Comparison of ENCODE assay signal across 13 mouse cellular contexts in the genomic region with DNA sequence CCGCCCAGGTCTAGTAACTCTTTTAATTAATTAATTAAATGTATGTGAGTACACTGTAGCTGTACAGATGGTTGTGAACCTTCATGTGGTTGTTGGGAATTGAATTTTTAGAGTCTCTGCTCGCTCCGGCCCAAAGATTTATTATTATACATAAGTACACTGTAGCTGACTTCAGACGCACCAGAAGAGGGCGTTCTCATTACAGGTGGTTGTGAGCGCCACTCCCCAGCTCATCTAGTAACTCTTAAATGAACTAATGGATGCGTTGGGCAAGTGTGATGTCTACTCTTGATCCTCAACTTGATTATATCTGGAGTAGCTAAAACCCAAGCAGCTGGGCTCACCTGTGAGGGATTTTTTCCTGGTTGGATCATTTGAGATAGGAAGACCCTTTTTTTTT. TPM values are rescaled to one million over a fixed set of nuclear protein-coding genes. Genes with fewer than 3 reads are reported as not detected.
DNase-seq lines count a peak whose midpoint lies in the region; ATAC-seq lines count a peak whose summit lies in the region.
"Had no signal": no experiment of that assay in that cellular context is flagged by ENCODE, and none has a peak within 500 bp of the region (broad histone marks: within the 10 kb centered on the region; RNA-seq: fewer than 3 reads in every experiment).

No protein-coding gene starts in this region.

- H3K27ac ChIP-seq in heart, embryonic 11.5 days (ENCODE audit: low read depth, low read length): no peak overlapping the region
- H3K27ac ChIP-seq in heart, embryonic 12.5 days (ENCODE audit: poor library complexity, severe bottlenecking): no peak overlapping the region
- no peak overlapping the region for H3K27ac ChIP-seq in liver, embryonic 15.5 days (replicated peaks)

- no peak for DNase-seq in liver
- peak; percentile 49 for DNase-seq in CD4-positive helper T cell, adult 2 months (ENCODE audit: low read depth, low spot score)
- DNase-seq in induced T-regulatory cell, adult 2 months (ENCODE audit: low read depth): peak; percentile 64
- DNase-seq in natural killer cell, adult 2 months (ENCODE audit: low spot score in 2 of 2): no peak
- no peak for DNase-seq in left cerebral cortex, postnatal 4 days
- DNase-seq: cerebellum, postnatal 10 days; heart, adult 11 months; retina, postnatal 1 day had no signal

- H3K4me1 ChIP-seq in heart, embryonic 11.5 days (ENCODE audit: control insufficient read depth, insufficient read depth, low read length): peaks cover 9% of the 10 kb centered on the region
- peaks cover 19% of the 10 kb centered on the region for H3K4me1 ChIP-seq in heart, embryonic 12.5 days (replicated peaks)
- peaks cover 33% of the 10 kb centered on the region for H3K4me1 ChIP-seq in liver, embryonic 15.5 days (replicated peaks)

- peak overlapping the region; percentile 82; the same call in 1 of the 2 replicates for H3K4me2 ChIP-seq in heart, embryonic 11.5 days
- H3K4me2 ChIP-seq in heart, embryonic 12.5 days: no peak overlapping the region
- H3K4me2 ChIP-seq in liver, embryonic 15.5 days: peak overlapping the region; percentile 86; the same call in 1 of the 2 replicates

- H3K9me3 ChIP-seq in heart, embryonic 11.5 days (replicated peaks; ENCODE audit: control insufficient read depth, low read length): no peaks in the 10 kb centered on the region
- H3K9me3 ChIP-seq in heart, embryonic 12.5 days (replicated peaks): no peaks in the 10 kb centered on the region
- H3K9me3 ChIP-seq in liver, embryonic 15.5 days (replicated peaks): no peaks in the 10 kb centered on the region
- H3K9me3 ChIP-seq: embryonic facial prominence, embryonic 15.5 days; G1E had no signal

- no peaks in the 10 kb centered on the region for H3K36me3 ChIP-seq in heart, embryonic 11.5 days (ENCODE audit: control insufficient read depth, insufficient read depth, low read length)
- no peaks in the 10 kb centered on the region for H3K36me3 ChIP-seq in heart, embryonic 12.5 days
- peaks cover 10% of the 10 kb centered on the region for H3K36me3 ChIP-seq in liver, embryonic 15.5 days (replicated peaks)
- H3K36me3 ChIP-seq: embryonic facial prominence, embryonic 15.5 days had no signal

- H3K9ac ChIP-seq in heart, embryonic 11.5 days (ENCODE audit: low read depth, low read length): no peak overlapping the region
- H3K9ac ChIP-seq in heart, embryonic 12.5 days: no peak overlapping the region
- H3K9ac ChIP-seq in liver, embryonic 15.5 days: no peak overlapping the region

- intact Hi-C loops in left cerebral cortex, postnatal 4 days (cut with DNase I): no loop called here

- ATAC-seq in heart, embryonic 11.5 days (replicated peaks; ENCODE audit: insufficient number of reproducible peaks, low FRiP score, low TSS enrichment): no peak
- no peak for ATAC-seq in heart, embryonic 12.5 days (ENCODE audit: insufficient number of reproducible peaks, low FRiP score)
- no peak for ATAC-seq in liver, embryonic 15.5 days (ENCODE audit: insufficient read depth)

- H3K4me3 ChIP-seq in heart, embryonic 11.5 days (ENCODE audit: low read depth, low read length): no peak overlapping the region
- H3K4me3 ChIP-seq in heart, embryonic 12.5 days: no peak overlapping the region
- no peak overlapping the region for H3K4me3 ChIP-seq in liver, embryonic 15.5 days (replicated peaks)

- 44% methylated on average over 7 of the region's 7 CpGs for WGBS in heart, embryonic 11.5 days (ENCODE audit: insufficient replicate concordance)
- WGBS in heart, embryonic 12.5 days: 46% methylated on average over 7 of the region's 7 CpGs
- 41% methylated on average over 7 of the region's 7 CpGs for WGBS in liver, embryonic 15.5 days (ENCODE audit: insufficient replicate concordance)

- no peaks in the 10 kb centered on the region for H3K27me3 ChIP-seq in heart, embryonic 11.5 days (ENCODE audit: control insufficient read depth, insufficient read depth, low read length)
- no peaks in the 10 kb centered on the region for H3K27me3 ChIP-seq in heart, embryonic 12.5 days (replicated peaks)
- no peaks in the 10 kb centered on the region for H3K27me3 ChIP-seq in liver, embryonic 15.5 days
- H3K27me3 ChIP-seq: embryonic facial prominence, embryonic 15.5 days had no signal

RNA-seq across cellular contexts. Expression of a gene that starts 1.2 kb away (rescaled TPM):
- polyA plus RNA-seq in heart, embryonic 11.5 days (2014; fragmentation: Nextera tagmentation; extraction: Ambion mirVana): 10.3 and 10.9 TPM in 2 replicates
- 11.6 and 12.0 TPM in 2 replicates for polyA plus RNA-seq in heart, embryonic 12.5 days (2016; fragmentation: Nextera tagmentation; extraction: Ambion mirVana)
- polyA plus RNA-seq in liver, embryonic 15.5 days (2015; fragmentation: Nextera tagmentation; extraction: Ambion mirVana): 15.5 and 19.8 TPM in 2 replicates
- total RNA-seq in left cerebral cortex, postnatal 4 days (2021): 10 to 100 TPM; 29.6 to 33.5 TPM

Comparison
In these comparisons a context has a peak if more than half of its experiments do, and no peak if none do; other contexts are left out.
1. DNase-seq: peak in CD4-positive helper T cell, adult 2 months (single experiment) and induced T-regulatory cell, adult 2 months (single experiment); none in liver (single experiment), natural killer cell, adult 2 months (0 of 2) and left cerebral cortex, postnatal 4 days (single experiment).